Mouse (Mus musculus): ENCODE data around the gene Olfr286. TPM values are rescaled to one million over a fixed set of nuclear protein-coding genes. Genes with fewer than 3 reads are reported as not detected.

Gene Olfr286
- total RNA-seq, 4 experiments from 2014 or later: not detected

Other genes with a start within 250 kb of the Olfr286 start
- under 1 TPM; 0.19 to 0.51 (median 0.38) TPM for gene Col2a1, start 229.8 kb downstream of the Olfr286 start, total RNA-seq (2022)
- gene Pfkm, start 141.9 kb downstream of the Olfr286 start, total RNA-seq (2022): 1,000 to 10,000 TPM; 2,927 to 3,255 (median 3,175) TPM
- 1 to 10 TPM; 7.2 to 10.0 (median 8.5) TPM for gene Senp1, start 140.7 kb downstream of the Olfr286 start, total RNA-seq (2022)
- gene Asb8, start 68.8 kb downstream of the Olfr286 start, total RNA-seq (2022): 100 to 1,000 TPM; 123 to 141 (median 129) TPM
- gene Ccdc184, start 67.3 kb downstream of the Olfr286 start, total RNA-seq (2022): not detected
- not detected for gene Olfr288, start 38.9 kb downstream of the Olfr286 start, total RNA-seq (2022)
- gene Gm44579, start 13.5 kb downstream of the Olfr286 start, total RNA-seq (2022): not detected
- not detected for gene Olfr287, start 13.4 kb downstream of the Olfr286 start, total RNA-seq (2022)
- not detected for gene H1fnt, start 22.8 kb upstream of the Olfr286 start, total RNA-seq (2022)
- 10 to 100 TPM in 3 of 4 experiments, 1 to 10 TPM in 1; 9.8 to 16.3 (median 13.7) TPM for gene Zfp641, start 61.7 kb upstream of the Olfr286 start, total RNA-seq (2022)
- gene Olfr285, start 82.9 kb upstream of the Olfr286 start, total RNA-seq (2022): not detected
- gene Olfr284, start 106.5 kb upstream of the Olfr286 start, total RNA-seq (2022): not detected
- gene Olfr283, start 146.5 kb upstream of the Olfr286 start, total RNA-seq (2022): not detected
- not detected for gene Olfr282, start 196.8 kb upstream of the Olfr286 start, total RNA-seq (2022)
- gene Olfr281, start 218.1 kb upstream of the Olfr286 start, total RNA-seq (2022): not detected
- gene OR5BS1P, start 235.4 kb upstream of the Olfr286 start, total RNA-seq (2022): not detected
- gene Lalba, start 248.3 kb upstream of the Olfr286 start, total RNA-seq (2022): not detected